Mouse (Mus musculus) neural tube, embryonic 13.5 days (tissue): ENCODE measurements around the gene Col18a1. TPM values are rescaled to one million over a fixed set of nuclear protein-coding genes. Genes with fewer than 3 reads are reported as not detected.

Experiments
- ATAC-seq: fragments of 200-750 bp; cut with Nextera tagmentation; 2 replicates; pipeline ENCODE4 v1.8.0; 2017; ENCODE audit warnings: low read depth, mild to moderate bottlenecking, moderate TSS enrichment, moderate library complexity
- H3K27ac ChIP-seq: fragments of 300-500 bp; sonication (generic); replicated peaks from 2 replicates; pipeline ENCODE4 v1.5.1; 2015; ENCODE audit warnings: moderate library complexity, mild to moderate bottlenecking, inconsistent platforms
- H3K27me3 ChIP-seq: fragments of 300-500 bp; sonication (generic); 2 replicates; pipeline ENCODE4 v1.6.1; 2015; ENCODE audit warnings: mild to moderate bottlenecking, inconsistent platforms
- H3K36me3 ChIP-seq: fragments of 300-500 bp; sonication (generic); 2 replicates; pipeline ENCODE4 v1.6.1; 2015; ENCODE audit warnings: mild to moderate bottlenecking, inconsistent platforms
- H3K4me1 ChIP-seq: fragments of 300-500 bp; sonication (generic); replicated peaks from 2 replicates; pipeline ENCODE4 v1.6.1; 2015; ENCODE audit warnings: inconsistent platforms
- H3K4me2 ChIP-seq: fragments of 300-500 bp; sonication (generic); 2 replicates; pipeline ENCODE4 v1.6.1; 2015; ENCODE audit warnings: inconsistent platforms, mild to moderate bottlenecking, moderate library complexity
- H3K4me3 ChIP-seq: fragments of 300-500 bp; sonication (generic); 2 replicates; pipeline ENCODE4 v1.5.1; 2015; ENCODE audit warnings: mild to moderate bottlenecking, inconsistent platforms
- H3K9ac ChIP-seq: fragments of 300-500 bp; sonication (generic); 2 replicates; pipeline ENCODE4 v1.6.1; 2015; ENCODE audit warnings: moderate library complexity, mild to moderate bottlenecking, inconsistent platforms
- H3K9me3 ChIP-seq: fragments of 300-500 bp; sonication (generic); 2 replicates; pipeline ENCODE4 v1.6.1; 2016; ENCODE audit warnings: inconsistent platforms
- WGBS: fragments of 180-500 bp; shearing (Covaris S2); methylation state at CpG from one replicate; pipeline ENCODE4 v1.1.7; 2015; 5-methylcytosine and 5-hydroxymethylcytosine counted together
- polyA plus RNA-seq: library from polyadenylated mRNA; unstranded; fragments of >200 nt; fragmentation: Nextera tagmentation; extraction: Ambion mirVana; gene quantifications from 2 replicates; pipeline ENCODE4 v1.2.1, GENCODE M21; 2015

The Col18a1 gene
- polyA plus RNA-seq, 1 experiment from 2014 or later: 64.2 TPM

- no peak for ATAC-seq
- peaks cover 39% of the 10 kb centered on the region for H3K4me1 ChIP-seq
- H3K36me3 ChIP-seq: no peaks in the 10 kb centered on the region
- H3K27ac ChIP-seq: no peak overlapping the region
- H3K4me3 ChIP-seq: no peak overlapping the region
- no peaks in the 10 kb centered on the region for H3K9me3 ChIP-seq
- no peak overlapping the region for H3K9ac ChIP-seq
- WGBS: 48% methylated on average over 6 of the region's 6 CpGs
- no peaks in the 10 kb centered on the region for H3K27me3 ChIP-seq
- H3K4me2 ChIP-seq: no peak overlapping the region
Measured at GRCm38 (mm10) chr10:77131536-77131935, 34.8 kb downstream of the Col18a1 start.

DNA sequence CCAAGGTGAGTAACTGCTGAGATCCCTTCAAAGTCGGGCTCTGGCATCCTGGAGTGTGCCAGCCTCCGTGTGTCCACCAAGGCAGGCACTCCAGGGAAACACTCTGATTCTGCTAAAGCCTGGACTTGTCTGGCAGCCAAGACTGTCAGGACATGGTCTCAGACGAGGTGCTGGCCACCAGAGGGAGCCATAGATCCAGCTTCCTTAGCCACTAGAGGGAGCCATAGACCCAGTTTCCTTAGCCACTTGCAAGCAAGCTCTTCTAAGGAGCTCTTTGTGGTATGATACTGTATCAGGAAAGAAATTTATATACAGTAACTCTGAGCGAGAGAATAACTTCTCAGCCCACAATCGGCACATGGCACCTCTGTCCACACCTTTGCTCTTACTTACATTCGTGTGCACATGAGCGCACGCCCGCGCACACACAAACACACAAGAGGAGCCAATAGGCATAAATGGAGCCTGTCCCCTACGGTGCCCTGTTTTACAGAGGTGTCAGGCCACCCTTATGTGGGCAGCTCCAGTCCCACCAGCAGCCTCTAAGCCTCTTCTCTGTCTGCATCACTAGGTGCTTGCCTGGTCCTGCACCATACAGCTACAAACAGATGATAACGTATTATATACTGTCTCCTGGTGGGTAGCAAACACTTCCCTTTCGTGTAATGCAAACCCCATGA lies 35.6 kb downstream of the Col18a1 start:
- peak; percentile 75 for ATAC-seq
- 44% methylated on average over 13 of the region's 13 CpGs for WGBS

GRCm38 (mm10) chr10:77129637-77130410 lies 36.5 kb downstream of the Col18a1 start:
- no peak overlapping the region for H3K4me3 ChIP-seq
- H3K27ac ChIP-seq: 0 out of 2 replicates have a peak overlapping the region, but pooled peaks have one; percentile 7
- no peaks in the 10 kb centered on the region for H3K27me3 ChIP-seq
- no peaks in the 10 kb centered on the region for H3K36me3 ChIP-seq
- H3K4me1 ChIP-seq: peaks cover 39% of the 10 kb centered on the region
- H3K4me2 ChIP-seq: no peak overlapping the region
- no peak overlapping the region for H3K9ac ChIP-seq
- 78% methylated on average over 6 of the region's 6 CpGs for WGBS
- ATAC-seq: peak; percentile 7; the same call in 1 of the 2 replicates
- H3K9me3 ChIP-seq: no peaks in the 10 kb centered on the region

More for the DNA sequence above, 35.6 kb downstream of the Col18a1 start:
- Histone ChIP-seq H3K36me3 (no peaks in the 10 kb centered on the region), H3K4me2 (no peak overlapping the region), H3K27me3 (no peaks in the 10 kb centered on the region), H3K27ac (peak overlapping the region; percentile 52; the same call in 1 of the 2 replicates), H3K9ac (0 out of 2 replicates have a peak overlapping the region, but pooled peaks have one; percentile 26), H3K4me1 (peaks cover 39% of the 10 kb centered on the region), H3K4me3 (no peak overlapping the region), H3K9me3 (no peaks in the 10 kb centered on the region)

DNA sequence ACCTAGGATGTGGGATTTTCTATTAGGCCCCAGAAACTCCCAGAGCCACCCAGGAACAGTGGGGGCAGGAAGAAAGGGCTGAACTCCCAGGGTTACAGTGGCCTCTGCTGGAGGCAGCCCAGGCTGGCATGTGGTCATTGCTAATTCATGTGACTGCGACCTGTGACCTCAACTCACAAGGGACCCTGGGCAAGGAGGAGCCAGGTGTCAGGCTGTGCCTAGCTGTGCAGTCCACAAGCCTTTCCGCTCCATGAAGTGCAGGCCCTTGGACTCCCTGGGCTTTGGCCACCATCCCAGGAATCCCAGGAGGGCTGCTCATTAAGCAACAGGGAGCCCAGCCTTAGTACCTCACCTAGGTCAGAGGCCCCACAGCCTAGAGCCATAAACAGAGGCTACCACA lies 38.4 kb downstream of the Col18a1 start:
- Histone ChIP-seq H3K9ac (no peak overlapping the region), H3K27ac (no peak overlapping the region), H3K4me1 (peaks cover 38% of the 10 kb centered on the region), H3K4me2 (no peak overlapping the region), H3K9me3 (no peaks in the 10 kb centered on the region), H3K4me3 (no peak overlapping the region), H3K36me3 (no peaks in the 10 kb centered on the region), H3K27me3 (no peaks in the 10 kb centered on the region)
- 65% methylated on average over 2 of the region's 2 CpGs for WGBS
- ATAC-seq: no peak

- WGBS: 93% methylated on average over 2 of the region's 2 CpGs
- Histone ChIP-seq H3K4me3 (no peak overlapping the region), H3K9me3 (no peaks in the 10 kb centered on the region), H3K27me3 (no peaks in the 10 kb centered on the region), H3K4me2 (no peak overlapping the region), H3K9ac (no peak overlapping the region), H3K27ac (no peak overlapping the region), H3K4me1 (peaks cover 25% of the 10 kb centered on the region), H3K36me3 (no peaks in the 10 kb centered on the region)
- no peak for ATAC-seq
Measured at GRCm38 (mm10) chr10:77126590-77126989, 39.8 kb downstream of the Col18a1 start.

DNA sequence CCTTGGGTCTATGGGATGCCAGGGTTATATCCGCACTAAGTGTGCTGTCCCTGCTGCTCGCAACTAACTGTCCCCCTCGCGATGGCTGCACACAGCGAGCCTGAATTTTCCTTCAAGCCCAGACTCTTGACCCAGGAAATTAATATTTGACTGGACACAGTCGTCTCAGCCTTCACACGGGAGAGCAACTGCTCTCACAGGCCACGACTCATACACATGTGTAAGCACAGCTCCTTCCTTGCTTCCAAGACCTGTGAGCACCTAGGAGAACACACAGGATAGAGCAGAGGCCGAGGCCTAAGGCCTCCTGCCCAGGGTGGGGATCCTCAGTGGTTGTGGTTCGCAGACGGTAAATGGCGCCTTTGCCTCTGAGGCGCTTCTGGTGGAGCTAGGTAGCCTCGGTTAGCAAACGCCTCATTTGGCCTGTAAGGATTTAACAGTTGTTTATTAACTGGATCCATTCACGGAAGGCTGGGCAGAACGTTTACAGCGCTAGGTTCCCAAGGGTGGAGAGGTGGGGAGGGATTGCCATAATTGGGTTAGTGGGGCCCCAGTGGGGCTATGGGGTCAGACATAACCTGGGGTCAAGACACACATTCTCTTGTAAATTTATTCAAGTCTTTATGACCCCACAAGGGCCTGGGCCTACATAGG lies 41.1 kb downstream of the Col18a1 start:
- WGBS: 63% methylated on average over 18 of the region's 18 CpGs
- no peak overlapping the region for H3K9ac ChIP-seq
- H3K27me3 ChIP-seq: no peaks in the 10 kb centered on the region
- no peaks in the 10 kb centered on the region for H3K36me3 ChIP-seq
- no peak overlapping the region for H3K4me3 ChIP-seq
- H3K4me2 ChIP-seq: no peak overlapping the region
- no peaks in the 10 kb centered on the region for H3K9me3 ChIP-seq
- peaks cover 12% of the 10 kb centered on the region for H3K4me1 ChIP-seq
- no peak overlapping the region for H3K27ac ChIP-seq
- ATAC-seq: no peak

- Histone ChIP-seq H3K36me3 (no peaks in the 10 kb centered on the region), H3K4me1 (peaks cover 5% of the 10 kb centered on the region; the same call in 1 of the 2 replicates), H3K4me3 (no peak overlapping the region), H3K4me2 (no peak overlapping the region), H3K9ac (no peak overlapping the region), H3K27me3 (no peaks in the 10 kb centered on the region), H3K27ac (no peak overlapping the region), H3K9me3 (no peaks in the 10 kb centered on the region)
- ATAC-seq: no peak
- 50% methylated on average over 8 of the region's 8 CpGs for WGBS
Measured at GRCm38 (mm10) chr10:77123953-77124352, 42.4 kb downstream of the Col18a1 start.

DNA sequence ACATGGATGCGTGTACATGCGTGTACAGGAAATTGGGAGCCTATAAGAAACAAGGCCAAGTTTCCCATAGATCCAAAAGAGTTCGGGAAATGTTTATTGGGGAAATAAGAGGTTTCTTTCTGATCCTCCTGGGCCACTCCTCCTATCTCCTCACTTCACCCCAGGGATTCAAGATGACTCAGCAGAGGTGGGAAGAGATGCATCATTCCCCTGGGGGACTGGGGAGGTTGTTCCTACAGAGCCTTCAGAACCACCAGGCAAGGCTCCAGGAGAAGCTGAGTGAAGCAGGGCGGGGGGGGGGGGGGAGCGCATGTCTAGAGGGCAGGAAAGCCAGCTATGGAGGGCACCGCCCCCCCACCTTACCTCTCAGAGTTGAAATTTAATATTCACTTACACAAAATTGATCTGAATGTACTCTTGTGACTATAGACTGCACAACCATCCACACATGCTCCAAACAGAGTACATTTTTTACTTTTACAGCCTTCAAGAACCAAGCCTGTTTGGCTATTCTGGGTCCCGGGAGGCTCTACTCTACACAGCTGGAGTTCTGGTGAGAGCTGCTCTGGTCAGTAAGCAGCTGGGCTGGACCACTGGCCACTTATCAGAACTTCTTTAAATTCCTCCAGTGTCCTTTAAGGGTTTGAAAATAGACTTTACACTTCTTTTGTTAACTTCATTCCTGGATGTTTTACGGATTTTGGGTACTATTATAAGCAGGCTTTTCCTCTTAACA lies 44.9 kb downstream of the Col18a1 start:
- no peak overlapping the region for H3K4me2 ChIP-seq
- no peak for ATAC-seq
- peaks cover 10% of the 10 kb centered on the region; the same call in 1 of the 2 replicates for H3K4me1 ChIP-seq
- H3K27me3 ChIP-seq: no peaks in the 10 kb centered on the region
- H3K9me3 ChIP-seq: no peaks in the 10 kb centered on the region
- no peak overlapping the region for H3K9ac ChIP-seq
- H3K4me3 ChIP-seq: no peak overlapping the region
- no peaks in the 10 kb centered on the region for H3K36me3 ChIP-seq
- H3K27ac ChIP-seq: no peak overlapping the region
- 86% methylated on average over 8 of the region's 8 CpGs for WGBS

GRCm38 (mm10) chr10:77120501-77120900 lies 45.8 kb downstream of the Col18a1 start:
- peaks cover 13% of the 10 kb centered on the region; the same call in 1 of the 2 replicates for H3K4me1 ChIP-seq
- no peaks in the 10 kb centered on the region for H3K27me3 ChIP-seq
- 90% methylated on average over 4 of the region's 4 CpGs for WGBS
- H3K27ac ChIP-seq: no peak overlapping the region
- no peak for ATAC-seq
- no peaks in the 10 kb centered on the region for H3K9me3 ChIP-seq
- H3K9ac ChIP-seq: no peak overlapping the region
- no peak overlapping the region for H3K4me2 ChIP-seq
- no peaks in the 10 kb centered on the region for H3K36me3 ChIP-seq
- H3K4me3 ChIP-seq: no peak overlapping the region

DNA sequence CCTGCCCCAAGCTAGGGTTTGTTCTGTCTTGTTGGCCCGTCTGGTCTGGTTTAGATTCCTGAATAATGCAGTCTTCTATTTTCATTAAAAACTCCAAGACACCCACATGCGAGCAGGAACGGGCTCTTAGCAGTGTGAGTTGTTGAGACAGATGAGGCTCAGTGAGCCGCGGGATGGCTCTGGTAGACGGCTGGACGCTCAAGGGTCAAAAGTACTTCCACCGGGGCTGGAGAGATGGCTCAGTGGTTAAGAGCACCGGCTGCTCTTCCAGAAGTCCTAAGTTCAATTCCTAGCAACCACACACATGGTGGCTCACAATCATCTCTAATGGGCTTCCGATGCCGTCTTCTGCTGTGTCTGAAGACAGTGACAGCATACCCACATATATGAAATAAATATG lies 46.9 kb downstream of the Col18a1 start:
- no peaks in the 10 kb centered on the region for H3K27me3 ChIP-seq
- 81% methylated on average over 11 of the region's 11 CpGs for WGBS
- H3K4me3 ChIP-seq: no peak overlapping the region
- H3K4me1 ChIP-seq: peaks cover 13% of the 10 kb centered on the region; the same call in 1 of the 2 replicates
- H3K9me3 ChIP-seq: no peaks in the 10 kb centered on the region
- no peak overlapping the region for H3K27ac ChIP-seq
- H3K4me2 ChIP-seq: no peak overlapping the region
- H3K36me3 ChIP-seq: no peaks in the 10 kb centered on the region
- no peak overlapping the region for H3K9ac ChIP-seq
- ATAC-seq: no peak

DNA sequence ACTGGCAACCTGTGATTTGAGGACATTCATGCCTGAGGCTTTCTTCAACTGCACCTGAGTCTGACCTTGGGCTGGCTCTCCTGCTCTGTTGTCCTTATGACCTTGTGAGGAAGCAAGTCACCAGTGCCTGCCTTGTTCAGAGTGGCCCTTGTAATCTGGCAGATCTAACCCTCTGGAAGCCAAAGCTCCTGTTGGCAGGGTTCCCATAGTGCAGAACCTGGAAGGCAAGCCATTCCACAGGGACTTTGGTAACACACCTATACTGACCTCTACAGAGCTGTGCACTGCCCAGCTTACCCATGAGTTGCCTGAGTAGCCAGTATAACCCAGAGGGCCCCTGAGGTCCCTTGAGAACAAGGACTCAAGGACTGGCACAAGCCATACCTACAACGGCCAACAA lies 48.0 kb downstream of the Col18a1 start:
- ATAC-seq: no peak
- Histone ChIP-seq H3K4me2 (no peak overlapping the region), H3K27ac (no peak overlapping the region), H3K4me1 (0 out of 2 replicates have a peak, but pooled peaks cover 9% of the 10 kb centered on the region), H3K9me3 (no peaks in the 10 kb centered on the region), H3K9ac (no peak overlapping the region), H3K27me3 (no peaks in the 10 kb centered on the region), H3K4me3 (no peak overlapping the region), H3K36me3 (no peaks in the 10 kb centered on the region)
- WGBS: 78% methylated on average over 1 of the region's 1 CpGs
